Mouse (Mus musculus): ENCODE data around the gene Mypn.

Mypn gene

GRCm38 (mm10) chr10:63154726-63155125 is 49.0 kb downstream of the Mypn start:
- DNase-seq (ENCODE audit: low spot score): no peak

GRCm38 (mm10) chr10:63154226-63154625 is 49.5 kb downstream of the Mypn start:
- no peak for DNase-seq (ENCODE audit: low spot score)

- peak; percentile 47 for DNase-seq (ENCODE audit: low spot score)
Observed at GRCm38 (mm10) chr10:63153563-63153962, 50.2 kb downstream of the Mypn start.

- DNase-seq (ENCODE audit: low spot score): no peak
Observed at GRCm38 (mm10) chr10:63152358-63152757, 51.4 kb downstream of the Mypn start.

GRCm38 (mm10) chr10:63142660-63143059 is 61.1 kb downstream of the Mypn start:
- DNase-seq (ENCODE audit: low spot score): no peak

GRCm38 (mm10) chr10:63136436-63136835 is 67.3 kb downstream of the Mypn start:
- DNase-seq (ENCODE audit: low spot score): no peak

- no peak for DNase-seq (ENCODE audit: low spot score)
Observed at GRCm38 (mm10) chr10:63135680-63136079, 68.1 kb downstream of the Mypn start.

GRCm38 (mm10) chr10:63133326-63133725 is 70.4 kb downstream of the Mypn start:
- no peak for DNase-seq (ENCODE audit: low spot score)

- no peak for DNase-seq (ENCODE audit: low spot score)
Observed at GRCm38 (mm10) chr10:63132356-63132755, 71.4 kb downstream of the Mypn start.

GRCm38 (mm10) chr10:63130500-63130899 is 73.3 kb downstream of the Mypn start:
- DNase-seq (ENCODE audit: low spot score): no peak

- peak; percentile 45 for DNase-seq (ENCODE audit: low spot score)
Observed at GRCm38 (mm10) chr10:63128256-63128655, 75.5 kb downstream of the Mypn start.

- no peak for DNase-seq (ENCODE audit: low spot score)
Observed at GRCm38 (mm10) chr10:63127156-63127555, 76.6 kb downstream of the Mypn start.

GRCm38 (mm10) chr10:63126116-63126515 is 77.6 kb downstream of the Mypn start:
- no peak for DNase-seq (ENCODE audit: low spot score)

- no peak for DNase-seq (ENCODE audit: low spot score)
Observed at GRCm38 (mm10) chr10:63125343-63125742, 78.4 kb downstream of the Mypn start.

- no peak for DNase-seq (ENCODE audit: low spot score)
Observed at GRCm38 (mm10) chr10:63124016-63124415, 79.7 kb downstream of the Mypn start.

GRCm38 (mm10) chr10:63123141-63123540 is 80.6 kb downstream of the Mypn start:
- DNase-seq (ENCODE audit: low spot score): no peak

GRCm38 (mm10) chr10:63122516-63122915 is 81.2 kb downstream of the Mypn start:
- DNase-seq (ENCODE audit: low spot score): peak; percentile 40

GRCm38 (mm10) chr10:63121961-63122360 is 81.8 kb downstream of the Mypn start:
- DNase-seq (ENCODE audit: low spot score): no peak

- no peak for DNase-seq (ENCODE audit: low spot score)
Observed at GRCm38 (mm10) chr10:63119916-63120315, 83.8 kb downstream of the Mypn start.

- DNase-seq (ENCODE audit: low spot score): no peak
Observed at GRCm38 (mm10) chr10:63117583-63117982, 86.2 kb downstream of the Mypn start.

- no peak for DNase-seq (ENCODE audit: low spot score)
Observed at GRCm38 (mm10) chr10:63116376-63116775, 87.4 kb downstream of the Mypn start.

- no peak for DNase-seq (ENCODE audit: low spot score)
Observed at GRCm38 (mm10) chr10:63115881-63116280, 87.9 kb downstream of the Mypn start.

- DNase-seq (ENCODE audit: low spot score): no peak
Observed at GRCm38 (mm10) chr10:63113716-63114360, 89.9 kb downstream of the Mypn start.

GRCm38 (mm10) chr10:63113027-63113604 is 90.6 kb downstream of the Mypn start:
- DNase-seq (ENCODE audit: low spot score): no peak
